Mouse (Mus musculus) myocyte (in vitro differentiated cells): ENCODE data around the gene Gadd45b. TPM values are rescaled to one million over a fixed set of nuclear protein-coding genes. Genes with fewer than 3 reads are reported as not detected.

Experiments
- H3K27me3 ChIP-seq: one replicate; pipeline ENCODE4 v1.6.1; 2011; ENCODE audit not compliant: control insufficient read depth, insufficient read depth, insufficient read length
- H3K36me3 ChIP-seq: one replicate; pipeline ENCODE4 v1.6.1; 2011; ENCODE audit not compliant: control insufficient read depth, insufficient read depth
- H3K4me2 ChIP-seq: one replicate; pipeline ENCODE4 v1.6.1; 2011; ENCODE audit warnings: low read depth, control low read depth
- H3K4me3 ChIP-seq: one replicate; pipeline ENCODE4 v1.5.1; 2011; ENCODE audit warnings: mild to moderate bottlenecking, control low read depth, moderate library complexity
- H3K79me2 ChIP-seq: one replicate; pipeline ENCODE4 v1.6.1; 2011; ENCODE audit not compliant: control insufficient read depth, insufficient read depth
- H3ac ChIP-seq: one replicate; pipeline ENCODE4 v1.6.1; 2011; ENCODE audit not compliant: control insufficient read depth, insufficient read length
- CEBPB ChIP-seq: IDR thresholded peaks from 2 replicates; pipeline ENCODE4 v1.6.1; 2011; ENCODE audit warnings: mild to moderate bottlenecking, moderate library complexity; ENCODE audit not compliant: poor library complexity, insufficient read depth, severe bottlenecking
- E2F4 ChIP-seq: IDR thresholded peaks from one replicate; pipeline ENCODE4 v1.6.1; 2011; ENCODE audit warnings: mild to moderate bottlenecking, control low read depth, moderate library complexity; ENCODE audit not compliant: insufficient read depth
- MAX ChIP-seq: IDR thresholded peaks from one replicate; pipeline ENCODE4 v1.6.1; 2011; ENCODE audit warnings: low read depth, mild to moderate bottlenecking, control low read depth
- MYOD1 ChIP-seq, 3 experiments: IDR thresholded peaks; one replicate each; pipeline ENCODE4 v1.6.1; 2011; ENCODE audit warnings: control low read depth in 2 of 3, low read depth in 2 of 3, mild to moderate bottlenecking in 2 of 3, moderate library complexity in 1 of 3; ENCODE audit not compliant: insufficient read length in 2 of 3, control insufficient read depth in 1 of 3
- MYOG ChIP-seq, 3 experiments: IDR thresholded peaks; one replicate each; pipeline ENCODE4 v1.6.1; 2011; ENCODE audit warnings: control low read depth in 2 of 3, low read depth in 2 of 3, mild to moderate bottlenecking in 2 of 3; ENCODE audit not compliant: insufficient read length in 2 of 3, control insufficient read depth in 1 of 3, insufficient read depth in 1 of 3
- POLR2A ChIP-seq: IDR thresholded peaks from one replicate; pipeline ENCODE4 v1.6.1; 2011; ENCODE audit warnings: low read depth, mild to moderate bottlenecking, control low read depth, moderate library complexity; ENCODE audit not compliant: insufficient read length
- POLR2AphosphoS2 ChIP-seq: IDR thresholded peaks from one replicate; pipeline ENCODE4 v1.6.1; 2011; ENCODE audit warnings: low read depth, control low read depth; ENCODE audit not compliant: insufficient read length
- REST ChIP-seq: IDR thresholded peaks from one replicate; pipeline ENCODE4 v1.6.1; 2011; ENCODE audit warnings: mild to moderate bottlenecking, control low read depth, moderate library complexity; ENCODE audit not compliant: insufficient read depth, insufficient read length
- SRF ChIP-seq: IDR thresholded peaks from one replicate; pipeline ENCODE4 v1.6.1; 2011; ENCODE audit warnings: low read depth; ENCODE audit not compliant: control insufficient read depth, insufficient read length
- TCF12 ChIP-seq: IDR thresholded peaks from one replicate; pipeline ENCODE4 v1.6.1; 2011; ENCODE audit warnings: mild to moderate bottlenecking, control low read depth; ENCODE audit not compliant: poor library complexity, insufficient read depth, severe bottlenecking
- TCF3 ChIP-seq: IDR thresholded peaks from one replicate; pipeline ENCODE4 v1.6.1; 2011; ENCODE audit warnings: low read depth, control low read depth; ENCODE audit not compliant: insufficient read length
- USF1 ChIP-seq: IDR thresholded peaks from one replicate; pipeline ENCODE4 v1.6.1; 2011; ENCODE audit warnings: low read depth, mild to moderate bottlenecking, control low read depth, moderate library complexity
- polyA plus RNA-seq: library from polyadenylated mRNA; unstranded; fragments of >200 nt; fragmentation: generic; extraction: Trizol; gene quantifications from one replicate; pipeline ENCODE4 v1.2.1, GENCODE M21; 2012; ENCODE audit warnings: missing spikeins

Gene Gadd45b
- polyA plus RNA-seq, 1 experiment: 52.2 TPM

GRCm38 (mm10) chr10:80962585-80962984 lies 32.7 kb downstream of the Gadd45b start:
- Histone ChIP-seq H3ac (no peak overlapping the region), H3K4me3 (no peak overlapping the region), H3K36me3 (no peaks in the 10 kb centered on the region), H3K79me2 (no peaks in the 10 kb centered on the region), H3K4me2 (no peak overlapping the region), H3K27me3 (no peaks in the 10 kb centered on the region)
- no peak for TF ChIP-seq TCF12
- TF ChIP-seq POLR2A: no peak
- TF ChIP-seq POLR2AphosphoS2: no peak
- TF ChIP-seq USF1: no peak
- no peak for TF ChIP-seq MYOG (IDR thresholded peaks at IDR 0.05; ENCODE audit: control insufficient read depth in 1 of 3, insufficient read depth in 1 of 3, insufficient read length in 2 of 3, low read depth in 2 of 3)
- TF ChIP-seq MAX: no peak
- TF ChIP-seq REST: no peak
- no peak for TF ChIP-seq SRF
- no peak for TF ChIP-seq MYOD1 (IDR thresholded peaks at IDR 0.05; ENCODE audit: control insufficient read depth in 1 of 3, insufficient read length in 2 of 3, low read depth in 2 of 3)
- no peak for TF ChIP-seq CEBPB
- TF ChIP-seq E2F4: no peak

DNA sequence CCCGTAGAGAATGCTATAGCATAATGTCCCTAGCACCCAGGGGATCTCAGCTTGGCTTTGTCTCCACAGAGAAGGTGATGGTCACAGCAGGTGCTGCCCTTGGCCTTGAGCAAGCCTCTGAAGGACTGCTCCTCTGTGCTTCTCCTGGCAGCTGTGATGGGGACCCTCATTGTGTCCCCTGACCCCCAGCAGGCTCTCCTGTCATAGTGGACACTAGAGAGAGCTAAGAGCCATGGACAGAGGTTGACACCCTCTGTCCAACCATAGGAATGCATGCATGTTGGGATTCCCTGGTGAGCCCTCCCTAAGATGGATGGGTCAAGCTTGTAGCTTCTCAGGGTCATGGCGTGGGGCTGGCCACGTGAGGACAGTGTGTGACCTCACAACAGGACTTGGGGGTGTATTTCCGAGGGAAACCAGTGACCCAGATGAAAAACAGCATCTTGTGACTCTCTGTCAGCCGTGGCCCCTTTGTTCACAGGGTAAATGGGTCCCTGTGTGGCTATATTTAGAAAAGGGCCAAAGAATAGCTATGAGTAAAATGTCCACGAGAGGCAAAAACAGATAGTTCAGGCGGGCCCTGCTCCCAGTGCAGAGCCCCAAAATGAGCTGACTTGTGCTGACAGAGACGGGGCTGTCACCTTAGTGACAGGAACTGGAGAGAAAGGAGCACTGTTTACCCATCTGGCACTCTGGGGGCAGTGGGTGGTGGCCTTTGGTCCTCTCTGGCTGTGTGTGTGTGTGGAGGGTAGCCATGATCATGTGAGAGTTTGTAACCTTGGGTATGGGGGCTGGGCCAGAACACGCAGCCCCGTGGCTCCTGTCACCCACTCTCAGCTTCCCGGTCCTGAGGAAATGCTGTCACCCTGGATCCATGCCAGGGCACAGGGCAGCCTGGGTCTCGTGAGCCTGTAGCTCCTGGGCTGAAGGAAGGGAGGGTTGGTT lies 33.4 kb downstream of the Gadd45b start:
- H3K36me3 ChIP-seq: no peaks in the 10 kb centered on the region
- H3ac ChIP-seq: no peak overlapping the region
- no peak overlapping the region for H3K4me3 ChIP-seq
- no peaks in the 10 kb centered on the region for H3K79me2 ChIP-seq
- no peak for TF ChIP-seq REST
- no peak for TF ChIP-seq MAX
- TF ChIP-seq CEBPB: no peak
- no peak overlapping the region for H3K4me2 ChIP-seq
- no peaks in the 10 kb centered on the region for H3K27me3 ChIP-seq

DNA sequence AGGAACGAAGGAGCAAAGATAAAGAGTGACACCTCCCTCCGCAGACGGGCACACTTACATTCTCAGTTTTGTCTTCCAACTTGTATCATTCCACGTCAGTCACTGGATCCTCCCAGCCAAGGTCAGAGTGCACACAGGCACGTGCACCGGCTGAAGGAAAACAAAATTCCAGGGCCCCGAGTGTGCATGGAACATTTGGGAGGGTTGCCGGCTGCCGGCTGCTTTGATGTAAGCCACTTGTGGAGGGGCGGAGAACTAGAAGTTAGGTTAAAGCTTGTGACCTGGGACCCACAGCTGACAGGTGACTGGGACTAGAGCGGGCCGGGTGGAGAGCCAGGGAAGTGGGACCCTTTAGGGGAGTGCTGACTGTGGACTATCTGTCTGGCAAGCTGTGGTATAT lies 36.4 kb downstream of the Gadd45b start:
- no peak for TF ChIP-seq POLR2AphosphoS2
- no peak for TF ChIP-seq TCF12
- no peak for TF ChIP-seq MYOD1 (IDR thresholded peaks at IDR 0.05; ENCODE audit: control insufficient read depth in 1 of 3, insufficient read length in 2 of 3, low read depth in 2 of 3)
- no peak for TF ChIP-seq USF1
- no peak for TF ChIP-seq TCF3
- no peak for TF ChIP-seq MAX
- no peak for TF ChIP-seq SRF
- TF ChIP-seq REST: no peak
- TF ChIP-seq CEBPB: no peak
- no peak for TF ChIP-seq MYOG (IDR thresholded peaks at IDR 0.05; ENCODE audit: control insufficient read depth in 1 of 3, insufficient read depth in 1 of 3, insufficient read length in 2 of 3, low read depth in 2 of 3)
- no peak for TF ChIP-seq E2F4
- no peak for TF ChIP-seq POLR2A
- Histone ChIP-seq H3K36me3 (no peaks in the 10 kb centered on the region), H3ac (no peak overlapping the region), H3K4me2 (no peak overlapping the region), H3K4me3 (no peak overlapping the region), H3K27me3 (no peaks in the 10 kb centered on the region), H3K79me2 (no peaks in the 10 kb centered on the region)

GRCm38 (mm10) chr10:80967101-80967656 lies 37.3 kb downstream of the Gadd45b start:
- no peaks in the 10 kb centered on the region for H3K79me2 ChIP-seq
- H3K36me3 ChIP-seq: no peaks in the 10 kb centered on the region
- H3K27me3 ChIP-seq: no peaks in the 10 kb centered on the region
- H3K4me2 ChIP-seq: no peak overlapping the region
- TF ChIP-seq MYOD1 (IDR thresholded peaks at IDR 0.05; ENCODE audit: control insufficient read depth in 1 of 3, insufficient read length in 2 of 3, low read depth in 2 of 3): peak in 1 of 3 experiments; percentile 19
- TF ChIP-seq MAX: no peak
- H3K4me3 ChIP-seq: no peak overlapping the region
- no peak overlapping the region for H3ac ChIP-seq

GRCm38 (mm10) chr10:80968106-80968505 lies 38.2 kb downstream of the Gadd45b start:
- H3ac ChIP-seq: no peak overlapping the region
- no peaks in the 10 kb centered on the region for H3K79me2 ChIP-seq
- no peak overlapping the region for H3K4me3 ChIP-seq
- no peak for TF ChIP-seq E2F4
- no peak for TF ChIP-seq MYOD1 (IDR thresholded peaks at IDR 0.05; ENCODE audit: control insufficient read depth in 1 of 3, insufficient read length in 2 of 3, low read depth in 2 of 3)
- no peak for TF ChIP-seq REST
- no peak for TF ChIP-seq MAX
- no peak for TF ChIP-seq USF1
- TF ChIP-seq CEBPB: no peak
- TF ChIP-seq SRF: no peak
- TF ChIP-seq TCF12: no peak
- no peaks in the 10 kb centered on the region for H3K36me3 ChIP-seq
- no peak overlapping the region for H3K4me2 ChIP-seq
- no peaks in the 10 kb centered on the region for H3K27me3 ChIP-seq
